Mouse (Mus musculus) olfactory bulb, adult 2 months (tissue): ENCODE measurements around the gene 4833427G06Rik. TPM values are rescaled to one million over a fixed set of nuclear protein-coding genes. Genes with fewer than 3 reads are reported as not detected.

ENCODE experiments used
- H3K27ac ChIP-seq: fragments of 200-500 bp; 2 replicates; pipeline ENCODE4 v1.5.1; 2012; ENCODE audit warnings: low read depth, low read length; ENCODE audit not compliant: insufficient read depth
- H3K4me1 ChIP-seq: fragments of 200-500 bp; 2 replicates; pipeline ENCODE4 v1.6.1; 2012; ENCODE audit warnings: low read length; ENCODE audit not compliant: control insufficient read depth, insufficient read depth
- H3K4me3 ChIP-seq: fragments of 200-500 bp; 2 replicates; pipeline ENCODE4 v1.5.1; 2012; ENCODE audit warnings: mild to moderate bottlenecking, low read depth, low read length, moderate library complexity; ENCODE audit not compliant: insufficient read depth
- CTCF ChIP-seq: fragments of 200-500 bp; IDR thresholded peaks from 2 replicates; pipeline ENCODE4 v1.5.1; 2012; ENCODE audit warnings: low read depth, mild to moderate bottlenecking, low read length, moderate library complexity; ENCODE audit not compliant: insufficient read depth
- POLR2A ChIP-seq: fragments of 200-500 bp; IDR thresholded peaks from 2 replicates; pipeline ENCODE4 v1.6.1; 2012; ENCODE audit warnings: mild to moderate bottlenecking, low read depth, low read length, moderate library complexity; ENCODE audit not compliant: insufficient read depth
- WGBS: fragments of 180-500 bp; shearing (Covaris S2); methylation state at CpG from one replicate; pipeline ENCODE4 v1.1.7; 2018; 5-methylcytosine and 5-hydroxymethylcytosine counted together
- polyA plus RNA-seq: library from polyadenylated mRNA; stranded (reverse); fragments of >200 nt; gene quantifications from 2 replicates; pipeline ENCODE4 v1.2.4, GENCODE M21; 2012; ENCODE audit warnings: low replicate concordance; ENCODE audit not compliant: missing spikeins, insufficient read depth, insufficient read length

4833427G06Rik gene
- polyA plus RNA-seq, 1 experiment, result not detected

GRCm38 (mm10) chr9:51076300-51076978 is 25.4 kb downstream of the 4833427G06Rik start:
- TF ChIP-seq POLR2A (no peak), CTCF (no peak)
- H3K4me3 ChIP-seq, result peak overlapping the region; percentile 44
- 2% methylated on average over 17 of the region's 17 CpGs for WGBS
- H3K27ac ChIP-seq, result no peak overlapping the region
- H3K4me1 ChIP-seq, result peaks cover 12% of the 10 kb centered on the region

GRCm38 (mm10) chr9:51075780-51076179 is 26.1 kb downstream of the 4833427G06Rik start:
- H3K4me1 ChIP-seq, result peaks cover 12% of the 10 kb centered on the region
- H3K27ac ChIP-seq, result no peak overlapping the region
- no peak overlapping the region for H3K4me3 ChIP-seq
- WGBS, result 50% methylated on average over 3 of the region's 3 CpGs
- TF ChIP-seq CTCF (no peak), POLR2A (no peak)

GRCm38 (mm10) chr9:51070801-51071200 is 31.1 kb downstream of the 4833427G06Rik start:
- Histone ChIP-seq H3K4me1 (0 out of 2 replicates have a peak, but pooled peaks cover under 1% of the 10 kb centered on the region), H3K4me3 (no peak overlapping the region), H3K27ac (no peak overlapping the region)
- no peak for TF ChIP-seq POLR2A
- TF ChIP-seq CTCF, result no peak
- 92% methylated on average over 4 of the region's 4 CpGs for WGBS

GRCm38 (mm10) chr9:51068202-51068601 is 33.7 kb downstream of the 4833427G06Rik start:
- 73% methylated on average over 3 of the region's 3 CpGs for WGBS
- H3K4me1 ChIP-seq, result no peaks in the 10 kb centered on the region
- no peak for TF ChIP-seq POLR2A
- TF ChIP-seq CTCF, result no peak
- H3K4me3 ChIP-seq, result no peak overlapping the region
- no peak overlapping the region for H3K27ac ChIP-seq

- H3K4me1 ChIP-seq, result no peaks in the 10 kb centered on the region
- TF ChIP-seq CTCF (no peak), POLR2A (no peak)
- WGBS, result 87% methylated on average over 2 of the region's 2 CpGs
- H3K27ac ChIP-seq, result no peak within 1 kb of the TSS
- no peak within 1 kb of the TSS for H3K4me3 ChIP-seq
These were observed 41.3 kb downstream of the 4833427G06Rik start, which contains the start of gene Btg4 for GRCm38 (mm10) chr9:51060601-51061000. Btg4 (plus strand) TSS chr9:51060901.

GRCm38 (mm10) chr9:51058951-51059521 is 42.8 kb downstream of the 4833427G06Rik start:
- Histone ChIP-seq H3K4me3 (no peak overlapping the region), H3K4me1 (no peaks in the 10 kb centered on the region)
- 22% methylated on average over 4 of the region's 4 CpGs for WGBS

GRCm38 (mm10) chr9:51056360-51057324 is 45.2 kb downstream of the 4833427G06Rik start:
- no peak overlapping the region for H3K27ac ChIP-seq
- no peaks in the 10 kb centered on the region for H3K4me1 ChIP-seq
- TF ChIP-seq POLR2A (no peak), CTCF (no peak)
- no peak overlapping the region for H3K4me3 ChIP-seq
- 76% methylated on average over 3 of the region's 3 CpGs for WGBS

More at GRCm38 (mm10) chr9:51058951-51059521, 42.8 kb downstream of the 4833427G06Rik start:
- H3K27ac ChIP-seq, result peak overlapping the region; percentile 16; the same call in 1 of the 2 replicates
- no peak for TF ChIP-seq CTCF

GRCm38 (mm10) chr9:51052180-51052579 is 49.7 kb downstream of the 4833427G06Rik start:
- Histone ChIP-seq H3K4me3 (no peak overlapping the region), H3K4me1 (no peaks in the 10 kb centered on the region), H3K27ac (no peak overlapping the region)
- WGBS, result 74% methylated on average over 3 of the region's 3 CpGs
- TF ChIP-seq POLR2A, result no peak
- TF ChIP-seq CTCF, result no peak
